Mouse (Mus musculus): ENCODE measurements at regions not wholly inside any gene's neighbourhood (a gene's known extent, or its start where the extent isn't known, plus 50 kb on each side); places are given as distances from the start of the nearest gene placed in this dataset.
A peak's percentile ranks its signal among the peaks of the same experiment; 100 is the strongest.

GRCm38 (mm10) chrX:99364072-99364471 is 107.0 kb downstream of the Pja1 start:
- peak; percentile 21 for DNase-seq (ENCODE audit: low spot score)
- H3K4me3 ChIP-seq (ENCODE audit: low read depth, low read length), result no peak overlapping the region
- peaks cover 9% of the 10 kb centered on the region for H3K27me3 ChIP-seq (replicated peaks; ENCODE audit: control insufficient read depth, insufficient read depth, low read length)
- H3K36me3 ChIP-seq (ENCODE audit: control insufficient read depth, insufficient read depth, low read length), result no peaks in the 10 kb centered on the region
- H3K4me1 ChIP-seq (replicated peaks; ENCODE audit: control insufficient read depth, insufficient read depth, low read length), result no peaks in the 10 kb centered on the region
- H3K4me2 ChIP-seq (ENCODE audit: low read length), result no peak overlapping the region
- no peak overlapping the region for H3K27ac ChIP-seq (ENCODE audit: low read depth)
- 71% methylated on average over 5 of the region's 5 CpGs for WGBS
- ATAC-seq (replicated peaks; ENCODE audit: low FRiP score, low TSS enrichment, low read depth), result no peak
- no peaks in the 10 kb centered on the region for H3K9me3 ChIP-seq (ENCODE audit: control insufficient read depth, low read length)
- H3K9ac ChIP-seq (ENCODE audit: low read length), result no peak overlapping the region

DNA sequence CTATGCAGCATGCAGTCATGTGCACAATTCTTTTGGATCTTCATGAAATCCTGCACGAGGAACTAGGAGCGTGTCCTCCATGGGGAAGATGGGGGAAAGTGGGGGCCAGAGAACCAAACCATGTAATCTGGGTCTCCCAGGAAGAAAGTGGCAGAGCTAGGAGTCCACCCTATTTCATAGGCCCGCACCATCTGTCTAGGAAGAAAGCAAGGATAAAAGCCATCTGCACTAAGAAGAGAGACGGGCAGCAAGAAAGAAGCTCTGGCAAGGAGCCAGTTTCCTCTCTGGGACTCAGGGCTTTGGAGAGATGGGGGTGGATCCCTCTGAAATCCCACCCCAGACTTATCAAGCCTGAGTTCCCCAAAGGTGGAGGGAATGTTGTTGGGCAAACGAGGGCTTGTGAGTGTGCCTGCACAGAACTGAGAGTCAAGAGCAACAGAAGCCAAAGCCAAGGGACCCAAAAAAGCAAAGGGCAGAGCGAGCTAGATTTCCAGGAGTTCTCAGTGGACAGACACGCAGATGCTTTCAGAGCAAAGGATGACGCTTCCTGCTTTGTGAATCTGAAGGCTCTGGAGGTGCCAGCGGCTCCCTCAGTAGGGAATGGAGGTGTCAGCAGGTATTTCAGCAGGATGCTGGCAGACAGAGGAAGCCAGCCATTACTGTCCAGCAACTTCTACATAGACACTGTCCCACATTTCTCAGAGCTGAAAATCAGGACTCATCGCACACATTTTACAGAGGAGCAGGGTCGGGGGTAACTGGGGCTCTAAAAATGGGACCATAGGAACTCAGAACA is 110.8 kb downstream of the Pja1 start:
- Histone ChIP-seq H3K4me1 (replicated peaks; ENCODE audit: control insufficient read depth, insufficient read depth, low read length) (no peaks in the 10 kb centered on the region), H3K27me3 (replicated peaks; ENCODE audit: control insufficient read depth, insufficient read depth, low read length) (peaks cover 15% of the 10 kb centered on the region; the same call in 1 of the 2 replicates), H3K4me2 (ENCODE audit: low read length) (no peak overlapping the region), H3K9ac (ENCODE audit: low read length) (no peak overlapping the region), H3K9me3 (ENCODE audit: control insufficient read depth, low read length) (no peaks in the 10 kb centered on the region), H3K36me3 (ENCODE audit: control insufficient read depth, insufficient read depth, low read length) (no peaks in the 10 kb centered on the region), H3K4me3 (ENCODE audit: low read depth, low read length) (no peak overlapping the region), H3K27ac (ENCODE audit: low read depth) (no peak overlapping the region)
- DNase-seq (ENCODE audit: low spot score) (peak; percentile 54), ATAC-seq (replicated peaks; ENCODE audit: low FRiP score, low TSS enrichment, low read depth) (no peak)
- 60% methylated on average over 11 of the region's 11 CpGs for WGBS

- H3K9me3 ChIP-seq (ENCODE audit: control insufficient read depth, low read length), result no peaks in the 10 kb centered on the region
- DNase-seq (ENCODE audit: low spot score) (peak; percentile 52), ATAC-seq (replicated peaks; ENCODE audit: low FRiP score, low TSS enrichment, low read depth) (no peak)
- no peak overlapping the region for H3K4me2 ChIP-seq (ENCODE audit: low read length)
- WGBS, result 40% methylated on average over 1 of the region's 1 CpGs
- H3K27me3 ChIP-seq (replicated peaks; ENCODE audit: control insufficient read depth, insufficient read depth, low read length), result peaks cover 12% of the 10 kb centered on the region; the same call in 1 of the 2 replicates
- no peak overlapping the region for H3K4me3 ChIP-seq (ENCODE audit: low read depth, low read length)
- H3K36me3 ChIP-seq (ENCODE audit: control insufficient read depth, insufficient read depth, low read length), result no peaks in the 10 kb centered on the region
- no peaks in the 10 kb centered on the region for H3K4me1 ChIP-seq (replicated peaks; ENCODE audit: control insufficient read depth, insufficient read depth, low read length)
- no peak overlapping the region for H3K9ac ChIP-seq (ENCODE audit: low read length)
- H3K27ac ChIP-seq (ENCODE audit: low read depth), result no peak overlapping the region
Measured at GRCm38 (mm10) chrX:99358784-99359183, 112.3 kb downstream of the Pja1 start.

DNA sequence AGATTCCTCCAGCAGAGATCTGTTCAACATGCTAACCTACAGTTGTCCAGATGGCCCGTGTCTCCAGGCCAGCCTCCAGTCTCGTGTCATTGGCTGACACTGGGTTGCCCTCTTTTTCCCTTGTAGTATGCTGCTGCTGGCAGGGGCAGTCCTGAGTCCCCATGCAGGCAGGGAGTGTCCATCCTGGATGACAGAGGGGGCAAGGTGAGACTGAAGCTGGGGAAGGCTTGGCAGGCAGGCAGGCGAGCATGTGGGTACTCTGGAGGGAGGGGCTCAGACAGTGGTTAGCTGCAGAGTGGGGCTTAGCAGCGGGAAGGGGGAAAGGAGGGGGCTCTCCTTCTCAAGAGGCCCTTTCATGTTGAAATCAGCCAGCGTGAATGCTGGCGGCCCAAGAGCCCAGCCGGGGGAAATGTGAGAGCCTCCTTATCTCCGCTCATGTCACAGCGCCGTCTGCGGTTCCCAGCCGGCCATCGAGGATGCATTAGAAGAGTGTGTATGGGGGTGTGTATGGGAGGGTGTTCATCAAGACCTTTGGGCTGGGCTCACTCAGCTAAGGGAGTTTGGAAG is 112.9 kb downstream of the Pja1 start:
- Histone ChIP-seq H3K4me3 (ENCODE audit: low read depth, low read length) (no peak overlapping the region), H3K27me3 (replicated peaks; ENCODE audit: control insufficient read depth, insufficient read depth, low read length) (peaks cover 15% of the 10 kb centered on the region; the same call in 1 of the 2 replicates), H3K27ac (ENCODE audit: low read depth) (no peak overlapping the region), H3K9me3 (ENCODE audit: control insufficient read depth, low read length) (no peaks in the 10 kb centered on the region), H3K9ac (ENCODE audit: low read length) (no peak overlapping the region), H3K4me1 (replicated peaks; ENCODE audit: control insufficient read depth, insufficient read depth, low read length) (no peaks in the 10 kb centered on the region), H3K36me3 (ENCODE audit: control insufficient read depth, insufficient read depth, low read length) (no peaks in the 10 kb centered on the region), H3K4me2 (ENCODE audit: low read length) (peak overlapping the region; percentile 8; the same call in 1 of the 2 replicates)
- 33% methylated on average over 12 of the region's 13 CpGs for WGBS
- ATAC-seq (replicated peaks; ENCODE audit: low FRiP score, low TSS enrichment, low read depth), result no peak
- DNase-seq (ENCODE audit: low spot score), result peak; percentile 53

DNA sequence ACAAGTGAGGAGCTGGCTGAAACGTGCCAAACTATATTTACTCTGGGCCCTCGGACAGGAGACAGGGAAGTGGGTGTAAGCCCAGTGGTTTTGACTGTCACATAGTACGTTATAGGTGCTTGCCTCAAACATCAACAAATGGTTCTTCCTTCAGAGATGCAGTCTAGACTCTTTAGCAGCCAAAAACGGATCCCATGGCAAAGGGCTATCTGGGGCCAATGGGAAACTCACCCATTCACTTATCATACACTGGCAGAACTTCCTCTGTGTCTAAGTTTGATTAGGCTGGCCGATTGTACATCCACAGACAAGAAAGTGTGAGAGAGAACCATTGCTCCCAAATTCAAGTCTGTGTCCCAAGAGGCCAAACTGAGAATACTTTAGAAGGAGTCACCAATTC is 115.9 kb downstream of the Pja1 start:
- Histone ChIP-seq H3K36me3 (ENCODE audit: control insufficient read depth, insufficient read depth, low read length) (no peaks in the 10 kb centered on the region), H3K27me3 (replicated peaks; ENCODE audit: control insufficient read depth, insufficient read depth, low read length) (peaks cover 23% of the 10 kb centered on the region; the same call in 1 of the 2 replicates), H3K4me2 (ENCODE audit: low read length) (no peak overlapping the region), H3K9ac (ENCODE audit: low read length) (no peak overlapping the region), H3K9me3 (ENCODE audit: control insufficient read depth, low read length) (no peaks in the 10 kb centered on the region), H3K27ac (ENCODE audit: low read depth) (no peak overlapping the region), H3K4me3 (ENCODE audit: low read depth, low read length) (no peak overlapping the region), H3K4me1 (replicated peaks; ENCODE audit: control insufficient read depth, insufficient read depth, low read length) (no peaks in the 10 kb centered on the region)
- no peak for ATAC-seq (replicated peaks; ENCODE audit: low FRiP score, low TSS enrichment, low read depth)
- 68% methylated on average over 5 of the region's 5 CpGs for WGBS
- DNase-seq (ENCODE audit: low spot score), result peak; percentile 12

- ATAC-seq (replicated peaks; ENCODE audit: low FRiP score, low TSS enrichment, low read depth) (no peak), DNase-seq (ENCODE audit: low spot score) (no peak)
- Histone ChIP-seq H3K9ac (ENCODE audit: low read length) (no peak overlapping the region), H3K9me3 (ENCODE audit: control insufficient read depth, low read length) (no peaks in the 10 kb centered on the region), H3K27ac (ENCODE audit: low read depth) (no peak overlapping the region), H3K4me3 (ENCODE audit: low read depth, low read length) (no peak overlapping the region), H3K4me2 (ENCODE audit: low read length) (no peak overlapping the region), H3K4me1 (replicated peaks; ENCODE audit: control insufficient read depth, insufficient read depth, low read length) (no peaks in the 10 kb centered on the region), H3K36me3 (ENCODE audit: control insufficient read depth, insufficient read depth, low read length) (no peaks in the 10 kb centered on the region), H3K27me3 (replicated peaks; ENCODE audit: control insufficient read depth, insufficient read depth, low read length) (peaks cover 20% of the 10 kb centered on the region; the same call in 1 of the 2 replicates)
- 62% methylated on average over 3 of the region's 3 CpGs for WGBS
Measured at GRCm38 (mm10) chrX:99350233-99350632, 120.8 kb downstream of the Pja1 start.

- DNase-seq (ENCODE audit: low spot score), result no peak
- no peak for ATAC-seq (replicated peaks; ENCODE audit: low FRiP score, low TSS enrichment, low read depth)
- Histone ChIP-seq H3K4me1 (replicated peaks; ENCODE audit: control insufficient read depth, insufficient read depth, low read length) (0 out of 2 replicates have a peak, but pooled peaks cover 4% of the 10 kb centered on the region), H3K9me3 (ENCODE audit: control insufficient read depth, low read length) (no peaks in the 10 kb centered on the region), H3K36me3 (ENCODE audit: control insufficient read depth, insufficient read depth, low read length) (no peaks in the 10 kb centered on the region), H3K4me2 (ENCODE audit: low read length) (no peak overlapping the region), H3K4me3 (ENCODE audit: low read depth, low read length) (no peak overlapping the region), H3K27ac (ENCODE audit: low read depth) (no peak overlapping the region), H3K9ac (ENCODE audit: low read length) (no peak overlapping the region), H3K27me3 (replicated peaks; ENCODE audit: control insufficient read depth, insufficient read depth, low read length) (peaks cover 4% of the 10 kb centered on the region; the same call in 1 of the 2 replicates)
- 83% methylated on average over 6 of the region's 6 CpGs for WGBS
Measured at GRCm38 (mm10) chrX:99340223-99340622, 130.8 kb downstream of the Pja1 start.

GRCm38 (mm10) chrX:99339081-99339876 is 131.8 kb downstream of the Pja1 start:
- no peaks in the 10 kb centered on the region for H3K9me3 ChIP-seq (ENCODE audit: control insufficient read depth, low read length)
- H3K9ac ChIP-seq (ENCODE audit: low read length), result no peak overlapping the region
- no peak overlapping the region for H3K4me3 ChIP-seq (ENCODE audit: low read depth, low read length)
- ATAC-seq (replicated peaks; ENCODE audit: low FRiP score, low TSS enrichment, low read depth) (0 out of 2 replicates have a peak, but pooled peaks have one; percentile 53), DNase-seq (ENCODE audit: low spot score) (no peak)
- peaks cover 6% of the 10 kb centered on the region; the same call in 1 of the 2 replicates for H3K27me3 ChIP-seq (replicated peaks; ENCODE audit: control insufficient read depth, insufficient read depth, low read length)
- WGBS, result 33% methylated on average over 9 of the region's 9 CpGs
- 0 out of 2 replicates have a peak, but pooled peaks cover 4% of the 10 kb centered on the region for H3K4me1 ChIP-seq (replicated peaks; ENCODE audit: control insufficient read depth, insufficient read depth, low read length)
- H3K4me2 ChIP-seq (ENCODE audit: low read length), result no peak overlapping the region
- no peaks in the 10 kb centered on the region for H3K36me3 ChIP-seq (ENCODE audit: control insufficient read depth, insufficient read depth, low read length)
- H3K27ac ChIP-seq (ENCODE audit: low read depth), result no peak overlapping the region

Data from intestine, embryonic 14.5 days (tissue).